ENCODE assay signal across 28 mouse cellular contexts in genomic region chr6:129085098-129085497, GRCm38 (mm10). TPM values are rescaled to one million over a fixed set of nuclear protein-coding genes. Genes with fewer than 3 reads are reported as not detected.
A peak's percentile ranks its signal among the peaks of the same experiment; 100 is the strongest.
DNase-seq lines count a peak whose midpoint lies in the region; ATAC-seq and TF ChIP-seq lines count a peak whose summit lies in the region.
"Had no signal": no experiment of that assay in that cellular context is flagged by ENCODE, and none has a peak within 500 bp of the region (broad histone marks: within the 10 kb centered on the region; RNA-seq: fewer than 3 reads in every experiment).

No protein-coding gene starts in this region.

- H3K27ac ChIP-seq in ES-Bruce4 (ENCODE audit: insufficient read depth, low read length) = peak overlapping the region; percentile 58
- no peak overlapping the region for H3K27ac ChIP-seq in forebrain, embryonic 13.5 days
- H3K27ac ChIP-seq in forebrain, embryonic 12.5 days = no peak overlapping the region

- H3K27me3 ChIP-seq in ES-Bruce4 (ENCODE audit: control insufficient read depth, insufficient read depth, low read length, poor library complexity, severe bottlenecking) = no peaks in the 10 kb centered on the region
- no peaks in the 10 kb centered on the region for H3K27me3 ChIP-seq in forebrain, embryonic 13.5 days
- H3K27me3 ChIP-seq in forebrain, embryonic 12.5 days = no peaks in the 10 kb centered on the region
- H3K27me3 ChIP-seq: CH12.LX had no signal

- no peak overlapping the region for H3K4me3 ChIP-seq in ES-Bruce4 (ENCODE audit: low read depth, low read length)
- no peak overlapping the region for H3K4me3 ChIP-seq in forebrain, embryonic 13.5 days
- H3K4me3 ChIP-seq in forebrain, embryonic 12.5 days (replicated peaks) = no peak overlapping the region

- 55% methylated on average over 6 of the region's 6 CpGs for WGBS in forebrain, embryonic 13.5 days
- whole genome bisulfite sequencing in forebrain, embryonic 12.5 days = 53% methylated on average over 6 of the region's 6 CpGs

- no peak for TF ChIP-seq CTCF in ES-Bruce4 (IDR thresholded peaks at IDR 0.05; ENCODE audit: low read depth, low read length)

- DNase-seq in ES-CJ7 (ENCODE audit: low read depth, low spot score) = peak; percentile 52
- peak; percentile 65 for DNase-seq in R1 (ENCODE audit: low read depth, low spot score)
- DNase-seq in ZHBTc4 (ENCODE audit: low read depth, low spot score) = peak; percentile 47
- DNase-seq in right cerebral cortex, postnatal 25 days = no peak
- no peak for DNase-seq in kidney, adult 8-10 months
- DNase-seq: adrenal gland, adult 2 months; adrenal gland, adult 8-10 months; adrenal gland, postnatal 10 days; adrenal gland, postnatal 14 days; adrenal gland, postnatal 25 days; adrenal gland, postnatal 36 days; B cell, adult 2 months; cerebellum, adult 11 months; cerebellum, adult 11-12 months; cerebellum, adult 18-20 months; cerebellum, adult 2 months; cerebellum, adult 8-10 months; cerebellum, adult 9-10 months had no signal

- H3K9ac ChIP-seq in ES-Bruce4 (ENCODE audit: low read depth, poor library complexity, severe bottlenecking) = no peak overlapping the region
- no peak overlapping the region for H3K9ac ChIP-seq in forebrain, embryonic 13.5 days
- H3K9ac ChIP-seq in forebrain, embryonic 12.5 days = no peak overlapping the region

- H3K4me2 ChIP-seq in forebrain, embryonic 13.5 days = no peak overlapping the region
- H3K4me2 ChIP-seq in forebrain, embryonic 12.5 days = no peak overlapping the region

- no peaks in the 10 kb centered on the region for H3K36me3 ChIP-seq in ES-Bruce4 (ENCODE audit: control insufficient read depth, insufficient read depth, low read length, poor library complexity, severe bottlenecking)
- no peaks in the 10 kb centered on the region for H3K36me3 ChIP-seq in forebrain, embryonic 13.5 days (ENCODE audit: poor library complexity, severe bottlenecking)
- no peaks in the 10 kb centered on the region for H3K36me3 ChIP-seq in forebrain, embryonic 12.5 days (replicated peaks)
- H3K36me3 ChIP-seq: G1E had no signal

- TF ChIP-seq POLR2A in ES-Bruce4 (IDR thresholded peaks at IDR 0.05; ENCODE audit: insufficient read depth, low read length) = no peak

- no peaks in the 10 kb centered on the region for H3K4me1 ChIP-seq in ES-Bruce4 (ENCODE audit: control insufficient read depth, insufficient read depth, low read length)
- no peaks in the 10 kb centered on the region for H3K4me1 ChIP-seq in forebrain, embryonic 13.5 days
- H3K4me1 ChIP-seq in forebrain, embryonic 12.5 days = no peaks in the 10 kb centered on the region

- ATAC-seq in forebrain, embryonic 13.5 days = no peak
- ATAC-seq in forebrain, embryonic 12.5 days (ENCODE audit: low FRiP score) = no peak
- ATAC-seq: activated CD4-positive, CD25-positive, alpha-beta regulatory T cell, adult 4 months; CD4-positive, CD25-positive, alpha-beta regulatory T cell, adult 4 months; Patski had no signal

- TF ChIP-seq EP300 in ES-Bruce4 (IDR thresholded peaks at IDR 0.05; ENCODE audit: insufficient read depth, low read depth, low read length) = peak; percentile 66

- peaks cover 84% of the 10 kb centered on the region for H3K9me3 ChIP-seq in ES-Bruce4 (replicated peaks; ENCODE audit: control insufficient read depth, insufficient read depth, low read length, poor library complexity, severe bottlenecking)
- no peaks in the 10 kb centered on the region for H3K9me3 ChIP-seq in forebrain, embryonic 13.5 days (replicated peaks)
- H3K9me3 ChIP-seq in forebrain, embryonic 12.5 days = no peaks in the 10 kb centered on the region

RNA-seq across cellular contexts. Expression of gene Clec2e, which starts 15.6 kb away (rescaled TPM):
- 0.43 and 0.48 TPM in 2 replicates for polyA plus RNA-seq in ES-Bruce4 (2011; ENCODE audit: insufficient read depth, insufficient read length, low read depth, missing spikeins)
- not detected in 2 replicates for polyA plus RNA-seq in forebrain, embryonic 13.5 days (2015; fragmentation: Nextera tagmentation; extraction: Ambion mirVana)
- polyA plus RNA-seq in forebrain, embryonic 12.5 days (2016; fragmentation: Nextera tagmentation; extraction: Ambion mirVana) = 0.12 TPM in 1 of 2 replicates, not detected in the other
- polyA plus RNA-seq: activated CD4-positive, CD25-positive, alpha-beta regulatory T cell, adult 4 months; adrenal gland, adult 2 months; brain, embryonic 14.5 days; C2C12; CD4-positive, CD25-positive, alpha-beta regulatory T cell, adult 4 months; cerebellum, adult 2 months; G1E; Patski had no signal

RNA-seq across cellular contexts. Expression of gene Klrb1f, which starts 39.4 kb away (rescaled TPM):
- polyA plus RNA-seq in ES-Bruce4 (2011; ENCODE audit: insufficient read depth, insufficient read length, low read depth, missing spikeins) = not detected in 2 replicates
- polyA plus RNA-seq in forebrain, embryonic 13.5 days (2015; fragmentation: Nextera tagmentation; extraction: Ambion mirVana) = 0.21 TPM in 1 of 2 replicates, not detected in the other
- polyA plus RNA-seq in forebrain, embryonic 12.5 days (2016; fragmentation: Nextera tagmentation; extraction: Ambion mirVana) = not detected in 2 replicates
- polyA plus RNA-seq: adrenal gland, adult 2 months; C2C12; cerebellum, adult 2 months; G1E; Patski had no signal

Comparison
In these comparisons a context has a peak if more than half of its experiments do, and no peak if none do; other contexts are left out.
1. DNase-seq: peak in ES-CJ7 (single experiment), R1 (single experiment) and ZHBTc4 (single experiment); none in right cerebral cortex, postnatal 25 days (single experiment) and kidney, adult 8-10 months (0 of 2).